Mouse (Mus musculus) C2C12 (cell line): Measurements from ENCODE around the gene Prn. TPM values are rescaled to one million over a fixed set of nuclear protein-coding genes. Genes with fewer than 3 reads are reported as not detected.

Experiments used
- H3K27me3 ChIP-seq: one replicate; pipeline ENCODE4 v1.6.1; 2011; ENCODE audit not compliant: control insufficient read depth, insufficient read depth, insufficient read length
- H3K36me3 ChIP-seq: one replicate; pipeline ENCODE4 v1.6.1; 2011; ENCODE audit not compliant: control insufficient read depth, insufficient read depth
- H3K4me3 ChIP-seq: one replicate; pipeline ENCODE4 v1.5.1; 2011; ENCODE audit warnings: mild to moderate bottlenecking, control low read depth; ENCODE audit not compliant: poor library complexity, insufficient read depth, severe bottlenecking
- H3K79me2 ChIP-seq: one replicate; pipeline ENCODE4 v1.6.1; 2011; ENCODE audit not compliant: control insufficient read depth, insufficient read depth
- H3K79me3 ChIP-seq: one replicate; pipeline ENCODE4 v1.6.1; 2011; ENCODE audit warnings: low read depth, control low read depth
- H3ac ChIP-seq: one replicate; pipeline ENCODE3; 2011; ENCODE audit warnings: low read depth; ENCODE audit not compliant: control insufficient read depth, insufficient read length
- CEBPB ChIP-seq: IDR thresholded peaks from one replicate; pipeline ENCODE4 v1.6.1; 2011; ENCODE audit warnings: low read depth, mild to moderate bottlenecking, control low read depth, moderate library complexity
- CTCF ChIP-seq: IDR thresholded peaks from one replicate; pipeline ENCODE4 v1.5.1; 2011; ENCODE audit not compliant: control insufficient read depth, insufficient read depth, insufficient read length
- FOSL1 ChIP-seq: IDR thresholded peaks from one replicate; pipeline ENCODE4 v1.8.0; 2011; ENCODE audit warnings: mild to moderate bottlenecking, low read length; ENCODE audit not compliant: poor library complexity, insufficient read depth, severe bottlenecking
- MAX ChIP-seq: IDR thresholded peaks from one replicate; pipeline ENCODE4 v1.6.1; 2011; ENCODE audit warnings: mild to moderate bottlenecking, control low read depth
- MYOD1 ChIP-seq: IDR thresholded peaks from one replicate; pipeline ENCODE4 v1.6.1; 2011; ENCODE audit warnings: low read depth; ENCODE audit not compliant: control insufficient read depth, insufficient read length
- MYOG ChIP-seq: IDR thresholded peaks from one replicate; pipeline ENCODE4 v1.6.1; 2011; ENCODE audit not compliant: control insufficient read depth, insufficient read length; ENCODE audit errors: extremely low read depth
- USF1 ChIP-seq: IDR thresholded peaks from one replicate; pipeline ENCODE4 v1.6.1; 2011; ENCODE audit warnings: low read depth, mild to moderate bottlenecking, control low read depth, moderate library complexity
- polyA plus RNA-seq: library from polyadenylated mRNA; unstranded; fragments of >200 nt; fragmentation: generic; extraction: Trizol; gene quantifications from one replicate; pipeline ENCODE4 v1.2.1, GENCODE M21; 2012; ENCODE audit warnings: missing spikeins

The Prn gene
- polyA plus RNA-seq, 1 experiment, result not detected

DNA sequence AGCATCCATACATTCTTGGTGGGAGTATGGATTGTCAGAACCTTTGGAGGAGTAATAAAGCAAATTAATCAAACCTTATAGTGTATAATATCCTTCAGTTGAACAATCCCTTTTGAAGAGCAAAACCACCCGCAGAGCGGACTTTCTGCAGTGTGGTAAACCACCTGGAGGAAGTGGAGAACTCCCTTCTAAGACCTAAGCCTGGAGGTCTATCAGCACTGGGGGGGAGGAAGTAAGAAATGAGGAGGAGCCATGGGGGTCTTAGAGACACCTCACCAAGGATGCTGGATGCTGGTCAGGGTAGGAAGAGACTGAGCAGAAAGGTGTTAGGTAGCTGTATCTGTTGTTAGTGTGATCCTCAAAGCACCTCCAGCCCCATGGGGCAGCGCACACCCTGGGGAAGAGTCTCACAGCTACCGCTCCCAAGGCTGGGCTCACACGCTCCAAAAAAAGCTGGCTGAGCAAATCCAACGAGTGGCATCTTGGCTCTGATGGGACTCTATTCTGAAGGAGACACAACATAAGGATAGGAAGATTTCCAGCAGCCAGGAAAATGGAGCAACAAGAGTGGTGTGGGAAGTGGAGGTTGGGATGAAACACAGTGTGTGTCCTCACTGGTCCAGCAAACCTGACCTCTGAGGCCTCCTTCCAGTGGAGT is 23.1 kb upstream of the Prn start:
- Histone ChIP-seq H3K27me3 (no peaks in the 10 kb centered on the region), H3K79me3 (no peaks in the 10 kb centered on the region), H3K4me3 (no peak overlapping the region), H3ac (no peak overlapping the region), H3K36me3 (no peaks in the 10 kb centered on the region), H3K79me2 (no peaks in the 10 kb centered on the region)
- TF ChIP-seq FOSL1, result no peak
- TF ChIP-seq USF1, result no peak
- TF ChIP-seq MYOG, result no peak
- TF ChIP-seq MYOD1, result no peak
- no peak for TF ChIP-seq CEBPB
- no peak for TF ChIP-seq CTCF
- no peak for TF ChIP-seq MAX

DNA sequence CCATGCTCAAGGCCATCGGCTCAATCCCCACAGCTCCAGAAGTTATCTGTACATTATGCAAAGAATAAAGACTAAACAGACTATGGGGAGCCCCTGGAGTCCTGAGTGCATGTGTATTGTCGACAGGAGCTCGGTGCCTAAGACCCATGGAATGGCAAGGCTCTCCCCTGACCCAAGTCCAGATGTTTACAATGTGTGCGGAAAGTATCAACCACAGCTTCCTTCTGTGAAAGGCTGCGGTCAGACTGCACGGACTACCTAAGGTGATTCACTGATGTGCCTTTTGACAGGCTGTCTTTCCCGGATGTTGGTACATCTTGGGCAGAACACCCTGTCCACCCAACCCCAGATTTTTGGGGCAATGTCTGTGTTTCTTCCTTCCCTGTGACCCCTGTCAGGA is 21.5 kb upstream of the Prn start:
- Histone ChIP-seq H3K4me3 (no peak overlapping the region), H3ac (no peak overlapping the region), H3K36me3 (no peaks in the 10 kb centered on the region), H3K27me3 (no peaks in the 10 kb centered on the region), H3K79me3 (no peaks in the 10 kb centered on the region), H3K79me2 (no peaks in the 10 kb centered on the region)
- TF ChIP-seq MYOG (no peak), USF1 (no peak)

DNA sequence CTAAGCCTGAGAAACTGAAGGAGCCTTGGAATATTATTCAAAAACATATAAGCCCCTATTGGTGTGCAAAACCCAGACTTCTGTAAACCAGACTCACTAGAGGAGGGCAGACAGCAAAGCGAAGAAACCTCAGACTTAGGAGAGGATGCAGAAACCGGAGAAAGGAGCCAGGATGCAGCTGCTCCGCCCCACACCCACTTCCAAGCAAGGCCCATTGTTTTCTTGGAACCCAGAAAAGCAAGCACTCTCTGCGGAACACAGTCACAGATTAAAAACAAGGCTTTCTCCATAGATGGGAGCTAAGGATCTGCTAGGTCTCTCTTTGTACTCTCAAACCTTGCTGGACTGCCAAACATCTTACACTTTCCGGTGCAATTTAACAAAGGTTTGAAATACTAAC is 17.2 kb upstream of the Prn start:
- H3K79me3 ChIP-seq, result no peaks in the 10 kb centered on the region
- no peak overlapping the region for H3ac ChIP-seq
- H3K27me3 ChIP-seq, result no peaks in the 10 kb centered on the region
- no peaks in the 10 kb centered on the region for H3K79me2 ChIP-seq
- H3K36me3 ChIP-seq, result no peaks in the 10 kb centered on the region
- no peak for TF ChIP-seq FOSL1
- no peak for TF ChIP-seq MYOG
- no peak for TF ChIP-seq USF1
- TF ChIP-seq MAX, result no peak
- TF ChIP-seq MYOD1, result no peak
- no peak for TF ChIP-seq CTCF
- TF ChIP-seq CEBPB, result no peak
- no peak overlapping the region for H3K4me3 ChIP-seq

DNA sequence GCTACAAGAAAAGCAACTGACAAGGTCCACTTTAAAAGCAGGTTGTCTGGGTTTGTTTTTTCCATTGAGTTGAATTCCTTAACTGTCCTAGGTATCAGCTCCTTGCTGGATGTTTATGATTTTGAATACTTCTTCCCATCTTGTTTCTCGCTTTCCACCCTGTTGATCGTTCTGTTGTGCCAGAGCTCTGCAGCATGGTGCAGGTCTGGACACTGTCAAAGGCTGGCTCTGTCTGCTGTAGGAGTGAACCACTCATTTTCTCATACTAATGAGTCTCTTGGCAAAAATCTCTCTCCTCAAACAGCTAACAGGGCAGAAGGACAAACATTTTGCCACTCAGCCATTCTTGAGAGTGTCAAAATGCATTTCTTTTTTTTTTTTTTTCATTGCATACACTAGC is 14.7 kb upstream of the Prn start:
- H3K4me3 ChIP-seq, result no peak overlapping the region
- TF ChIP-seq FOSL1 (no peak), MYOD1 (no peak)
- no peaks in the 10 kb centered on the region for H3K27me3 ChIP-seq
- no peak overlapping the region for H3ac ChIP-seq
- H3K79me2 ChIP-seq, result no peaks in the 10 kb centered on the region
- no peaks in the 10 kb centered on the region for H3K36me3 ChIP-seq
- H3K79me3 ChIP-seq, result no peaks in the 10 kb centered on the region

DNA sequence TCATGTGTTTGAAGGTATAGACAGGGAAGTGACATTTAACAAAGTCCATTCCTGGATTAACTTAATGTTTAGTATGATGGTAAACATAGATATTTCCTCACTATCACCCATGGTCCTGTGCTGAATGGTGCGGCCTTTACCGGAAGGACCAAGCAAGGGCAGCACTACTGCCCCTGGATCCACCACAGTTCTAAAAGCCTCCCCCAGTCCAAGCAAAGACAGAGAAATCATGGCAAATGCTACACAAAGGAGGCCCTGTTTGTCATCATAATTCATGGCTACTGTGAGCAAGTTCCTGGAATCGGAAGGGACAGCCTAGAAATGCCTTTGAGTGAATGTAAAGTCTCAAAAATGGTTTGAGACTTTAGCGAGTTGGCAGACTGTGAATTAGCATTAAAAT is 13.7 kb upstream of the Prn start:
- Histone ChIP-seq H3ac (no peak overlapping the region), H3K4me3 (no peak overlapping the region), H3K79me3 (no peaks in the 10 kb centered on the region), H3K36me3 (no peaks in the 10 kb centered on the region), H3K79me2 (no peaks in the 10 kb centered on the region), H3K27me3 (no peaks in the 10 kb centered on the region)
- no peak for TF ChIP-seq CEBPB

DNA sequence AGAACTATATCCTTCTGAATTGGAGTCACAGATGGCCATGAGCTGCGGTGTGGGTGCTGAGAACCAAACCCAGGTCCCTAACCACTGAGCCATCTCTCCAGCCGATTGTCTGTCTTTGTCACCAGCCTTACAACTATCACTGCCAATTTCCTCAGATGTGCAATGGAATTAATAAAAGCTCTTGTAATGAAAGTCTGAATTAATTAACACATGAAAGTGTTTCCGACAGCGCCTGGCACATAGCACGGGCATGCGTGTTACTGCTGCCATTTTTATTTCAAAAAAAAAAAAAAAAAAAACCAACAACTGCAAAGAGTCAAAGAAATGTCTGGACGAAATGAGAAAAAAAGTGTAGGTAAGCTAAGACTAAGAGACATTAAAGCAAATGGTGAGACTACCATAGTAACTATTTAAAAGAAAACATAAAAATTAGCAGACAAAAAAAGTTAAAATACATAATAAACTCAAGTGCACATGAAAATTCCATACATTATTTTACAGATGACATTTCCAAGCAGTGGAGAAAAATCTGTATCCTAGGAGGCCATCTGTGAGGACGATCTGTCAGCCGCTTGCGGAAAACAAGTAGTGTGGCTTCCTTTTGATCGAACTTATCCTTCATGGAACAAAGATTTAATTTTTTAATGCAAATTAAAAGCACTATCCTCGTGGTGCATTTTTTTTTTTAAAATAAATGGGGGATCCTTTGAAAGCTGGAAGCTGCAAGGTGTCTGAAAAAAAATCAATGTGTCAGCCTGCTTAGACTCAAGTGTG is 12.2 kb upstream of the Prn start:
- H3K4me3 ChIP-seq, result no peak overlapping the region
- H3K79me2 ChIP-seq, result no peaks in the 10 kb centered on the region
- no peaks in the 10 kb centered on the region for H3K36me3 ChIP-seq
- H3K27me3 ChIP-seq, result no peaks in the 10 kb centered on the region
- H3K79me3 ChIP-seq, result no peaks in the 10 kb centered on the region
- no peak overlapping the region for H3ac ChIP-seq
- TF ChIP-seq USF1 (no peak), MYOG (no peak), MAX (no peak), FOSL1 (no peak), CEBPB (no peak), MYOD1 (no peak), CTCF (no peak)
